Mouse (Mus musculus): Measurements from ENCODE around the gene Nid1.

GRCm38 (mm10) chr13:13487851-13488250, 50.5 kb downstream of the Nid1 start:
- TF ChIP-seq POLR2A (IDR thresholded peaks at IDR 0.05; ENCODE audit: borderline replicate concordance, low read depth, low read length) = no peak
- no peak for TF ChIP-seq CTCF (IDR thresholded peaks at IDR 0.05; ENCODE audit: low read depth, low read length)

All from bone marrow macrophage, adult 2 months (primary cell).